Mouse (Mus musculus): Measurements from ENCODE around the gene Cd80. TPM values are rescaled to one million over a fixed set of nuclear protein-coding genes. Genes with fewer than 3 reads are reported as not detected.

The Cd80 gene
- total RNA-seq, 2 experiments from 2014 or later = 0.16 to 0.53 TPM

- intact Hi-C loops (cut with DNase I) = loop anchor here (10.0 kb wide), 1 partner anchor 529 kb away; no protein-coding TSS in a partner anchor
- DNase-seq (ENCODE audit: low spot score) = no peak
Observed at GRCm38 (mm10) chr16:38503528-38503927, 48.2 kb downstream of the Cd80 start.

GRCm38 (mm10) chr16:38506041-38506634 lies 50.8 kb downstream of the Cd80 start:
- intact Hi-C loops (cut with DNase I) = loop anchor here (1.0 to 10.0 kb wide), 3 partner anchors 161 to 531 kb away; no protein-coding TSS in a partner anchor

GRCm38 (mm10) chr16:38510846-38511245 lies 55.5 kb downstream of the Cd80 start:
- intact Hi-C loops (cut with DNase I) = no loop called here
- no peak for DNase-seq (ENCODE audit: low spot score)

More at GRCm38 (mm10) chr16:38506041-38506634, 50.8 kb downstream of the Cd80 start:
- DNase-seq (ENCODE audit: low spot score) = no peak

- no peak for DNase-seq (ENCODE audit: low spot score)
- intact Hi-C loops (cut with DNase I) = no loop called here
Observed at GRCm38 (mm10) chr16:38519140-38519539, 63.8 kb downstream of the Cd80 start.

- DNase-seq (ENCODE audit: low spot score) = no peak
Observed at GRCm38 (mm10) chr16:38521211-38521987, 66.0 kb downstream of the Cd80 start.

GRCm38 (mm10) chr16:38522129-38523084 lies 67.0 kb downstream of the Cd80 start, which contains the start of gene Timmdc1:
Gene Timmdc1 (minus strand): TSS chr16:38522663.
- DNase-seq (ENCODE audit: low spot score) = peak; percentile 93
- intact Hi-C loops (cut with DNase I) = loop anchor here (2.0 kb wide), 1 partner anchor 28 kb away; the partner anchor contains the start of gene Poglut1

More at GRCm38 (mm10) chr16:38521211-38521987, 66.0 kb downstream of the Cd80 start:
- intact Hi-C loops (cut with DNase I) = no loop called here

- DNase-seq (ENCODE audit: low spot score) = no peak
- intact Hi-C loops (cut with DNase I) = no loop called here
Observed at GRCm38 (mm10) chr16:38526264-38526663, 70.9 kb downstream of the Cd80 start.

- peak; percentile 51 for DNase-seq (ENCODE audit: low spot score)
- intact Hi-C loops (cut with DNase I) = loop anchor here (1.0 to 10.0 kb wide), 3 partner anchors 188 to 521 kb away; no protein-coding TSS in a partner anchor
Observed at GRCm38 (mm10) chr16:38536544-38537146, 81.3 kb downstream of the Cd80 start.

GRCm38 (mm10) chr16:38538716-38539380 lies 83.5 kb downstream of the Cd80 start:
- intact Hi-C loops (cut with DNase I) = loop anchor here (5.0 to 10.0 kb wide), 2 partner anchors 186 to 518 kb away; no protein-coding TSS in a partner anchor
- DNase-seq (ENCODE audit: low spot score) = no peak

Other genes starting within 250 kb of the Cd80 start
- gene Nr1i2, start 160.7 kb upstream of the Cd80 start, total RNA-seq (2021) = not detected
- gene Maats1, start 113.4 kb upstream of the Cd80 start, total RNA-seq (2021) = not detected
- 100 to 1,000 TPM; 261 to 277 TPM for gene Cox17, start 108.6 kb upstream of the Cd80 start, total RNA-seq (2021)
- gene Gm21987, start 108.5 kb upstream of the Cd80 start, total RNA-seq (2021) = not detected
- 100 to 1,000 TPM; 481 to 520 TPM for gene Popdc2, start 93.4 kb upstream of the Cd80 start, total RNA-seq (2021)
- 1 to 10 TPM; 6.5 to 8.4 TPM for gene Pla1a, start 22.4 kb upstream of the Cd80 start, total RNA-seq (2021)
- 10 to 100 TPM; 25.8 to 28.0 TPM for gene Adprh, start 2.9 kb upstream of the Cd80 start, total RNA-seq (2021)
- gene Timmdc1, start 67.1 kb downstream of the Cd80 start, total RNA-seq (2021) = 10 to 100 TPM; 70.7 to 75.8 TPM
- gene Poglut1, start 94.7 kb downstream of the Cd80 start, total RNA-seq (2021) = 10 to 100 TPM in 1 of 2 experiments, 1 to 10 TPM in 1; 9.5 to 10.4 TPM
- gene Tmem39a, start 103.1 kb downstream of the Cd80 start, total RNA-seq (2021) = 10 to 100 TPM; 18.3 to 27.7 TPM